Mouse (Mus musculus): Measurements from ENCODE around the gene Gpr12.
"Not testable (repeated sequence)": the region's sequence is repeated elsewhere in the genome, so short reads cannot be mapped to it uniquely, and the experiment has no call there.

Gene Gpr12

GRCm38 (mm10) chr5:146586357-146587070 lies 1.5 kb upstream of the Gpr12 start:
- no peak for DNase-seq (ENCODE audit: low spot score)

- no peak for DNase-seq (ENCODE audit: low spot score)
Observed at GRCm38 (mm10) chr5:146585307-146585651, 240 bp upstream of the Gpr12 start.

GRCm38 (mm10) chr5:146584156-146584477 lies 922 bp downstream of the Gpr12 start:
- no peak for DNase-seq (ENCODE audit: low spot score)

- DNase-seq (ENCODE audit: low spot score) = no peak
Observed at GRCm38 (mm10) chr5:146576668-146577067, 8.4 kb downstream of the Gpr12 start.

GRCm38 (mm10) chr5:146572735-146573042 lies 12.3 kb downstream of the Gpr12 start:
- DNase-seq (ENCODE audit: low spot score) = not testable (repeated sequence)

GRCm38 (mm10) chr5:146571830-146572734 lies 13.0 kb downstream of the Gpr12 start:
- DNase-seq (ENCODE audit: low spot score) = not testable (repeated sequence)

- not testable (repeated sequence) for DNase-seq (ENCODE audit: low spot score)
Observed at GRCm38 (mm10) chr5:146570179-146570578, 14.9 kb downstream of the Gpr12 start.

GRCm38 (mm10) chr5:146567054-146567453 lies 18.0 kb downstream of the Gpr12 start:
- no peak for DNase-seq (ENCODE audit: low spot score)

- DNase-seq (ENCODE audit: low spot score) = no peak
Observed at GRCm38 (mm10) chr5:146564259-146564658, 20.8 kb downstream of the Gpr12 start.

- not testable (repeated sequence) for DNase-seq (ENCODE audit: low spot score)
Observed at GRCm38 (mm10) chr5:146555836-146556235, 29.2 kb downstream of the Gpr12 start, which contains the start of gene Gm3415. Gm3415 (plus strand) TSS chr5:146556136.

- DNase-seq (ENCODE audit: low spot score) = not testable (repeated sequence)
Observed at GRCm38 (mm10) chr5:146537347-146537746, 47.7 kb downstream of the Gpr12 start, which contains the start of gene Gm3409. Gm3409 (plus strand) TSS chr5:146537647.

Measured in c-Kit-positive CD71-positive TER-119-positive erythroid progenitor cells, embryonic 14.5 days (primary cell).